Mouse (Mus musculus) liver, embryonic 14.5 days (tissue): ENCODE measurements around the gene Arrdc2. TPM values are rescaled to one million over a fixed set of nuclear protein-coding genes. Genes with fewer than 3 reads are reported as not detected.

Source experiments
- ATAC-seq: fragments of 200-750 bp; cut with Nextera tagmentation; 2 replicates; pipeline ENCODE4 v1.8.0; 2017; ENCODE audit warnings: moderate number of reproducible peaks, mild to moderate bottlenecking, moderate library complexity; ENCODE audit not compliant: insufficient read depth
- DNase-seq, 3 experiments: peaks; one replicate each; pipeline ENCODE4 v3.0.0-alpha.2; 2012 to 2013; ENCODE audit warnings: low read depth in 3 of 3, low spot score in 3 of 3
- H3K27ac ChIP-seq: fragments of 300-500 bp; sonication (generic); 2 replicates; pipeline ENCODE4 v1.5.1; 2014; ENCODE audit warnings: moderate library complexity, mild to moderate bottlenecking, control low read depth, inconsistent platforms
- H3K27me3 ChIP-seq: fragments of 300-500 bp; sonication (generic); 2 replicates; pipeline ENCODE4 v1.6.1; 2014; ENCODE audit warnings: mild to moderate bottlenecking, low read length, moderate library complexity; ENCODE audit not compliant: control insufficient read depth, insufficient read depth
- H3K36me3 ChIP-seq: fragments of 300-500 bp; sonication (generic); replicated peaks from 2 replicates; pipeline ENCODE4 v1.6.1; 2014; ENCODE audit warnings: low read depth; ENCODE audit not compliant: control insufficient read depth, insufficient read depth
- H3K4me1 ChIP-seq, 2 experiments: fragments of 200-500 bp in 1 of 2; fragments of 300-500 bp in 1 of 2; sonication (generic) in 1 of 2; replicated peaks; 2 replicates each; pipeline ENCODE4 v1.6.1; 2012 to 2014; ENCODE audit warnings: antibody characterized with exemption in 1 of 2, inconsistent platforms in 1 of 2, low read length in 1 of 2; ENCODE audit not compliant: control insufficient read depth in 2 of 2, insufficient read depth in 2 of 2
- H3K4me2 ChIP-seq: fragments of 300-500 bp; sonication (generic); 2 replicates; pipeline ENCODE4 v1.6.1; 2014; ENCODE audit warnings: low read depth, mild to moderate bottlenecking, control low read depth, moderate library complexity
- H3K4me3 ChIP-seq, 2 experiments: fragments of 200-500 bp in 1 of 2; fragments of 300-500 bp in 1 of 2; sonication (generic) in 1 of 2; 2 replicates each; pipeline ENCODE4 v1.5.1; 2012 to 2014; ENCODE audit warnings: low read depth in 2 of 2, low read length in 2 of 2, mild to moderate bottlenecking in 2 of 2, control low read depth in 1 of 2, inconsistent platforms in 1 of 2, moderate library complexity in 1 of 2; ENCODE audit not compliant: insufficient read depth in 1 of 2
- H3K9ac ChIP-seq: fragments of 300-500 bp; sonication (generic); replicated peaks from 2 replicates; pipeline ENCODE4 v1.6.1; 2014; ENCODE audit warnings: mild to moderate bottlenecking, control low read depth, moderate library complexity
- H3K9me3 ChIP-seq: fragments of 300-500 bp; sonication (generic); 2 replicates; pipeline ENCODE4 v1.6.1; 2016; ENCODE audit warnings: low read length, mixed read lengths; ENCODE audit not compliant: control insufficient read depth
- CTCF ChIP-seq: IDR thresholded peaks from 2 replicates; pipeline ENCODE4 v1.5.1; 2016; ENCODE audit warnings: antibody characterized with exemption, low read depth, control low read depth
- EP300 ChIP-seq: IDR thresholded peaks from 2 replicates; pipeline ENCODE4 v1.6.1; 2016; ENCODE audit warnings: antibody characterized with exemption, low read depth
- WGBS: fragments of 180-500 bp; shearing (Covaris S2); extraction: QIAGEN DNeasy Blood & Tissue Kit; methylation state at CpG from one replicate; pipeline ENCODE4 v1.1.7; 2014; ENCODE audit not compliant: insufficient replicate concordance; 5-methylcytosine and 5-hydroxymethylcytosine counted together
- polyA plus RNA-seq, 2 experiments: library from polyadenylated mRNA; depleted of rRNA in 1 of 2; stranded (reverse) in 1 of 2; unstranded in 1 of 2; fragments of >200 nt; fragmentation: Nextera tagmentation in 1 of 2; extraction: Ambion mirVana in 1 of 2; gene quantifications; 2 replicates each; pipeline versions ENCODE4 v1.2.1 to v1.2.3; 2012 to 2014

Gene Arrdc2
- polyA plus RNA-seq, 2 experiments, result 9.5 to 33.9 TPM

- Histone ChIP-seq H3K9ac (no peak overlapping the region), H3K4me3 (peak overlapping the region in 1 of 2 experiments; percentile 65; a peak in 2 of 4 replicates), H3K9me3 (no peaks in the 10 kb centered on the region), H3K4me2 (peak overlapping the region; percentile 87), H3K36me3 (no peaks in the 10 kb centered on the region), H3K4me1 (peaks cover 9 to 12% of the 10 kb centered on the region in 2 experiments), H3K27ac (no peak overlapping the region), H3K27me3 (peaks cover 40% of the 10 kb centered on the region)
- DNase-seq (no peak), ATAC-seq (no peak)
- 17% methylated on average over 15 of the region's 15 CpGs for WGBS
- no peak for TF ChIP-seq EP300
- TF ChIP-seq CTCF, result no peak
Observed at GRCm38 (mm10) chr8:70798281-70798680, 41.2 kb downstream of the Arrdc2 start.

- no peaks in the 10 kb centered on the region for H3K9me3 ChIP-seq
- H3K4me2 ChIP-seq, result peak overlapping the region; percentile 87
- peak overlapping the region; percentile 45; the same call in 1 of the 2 replicates for H3K9ac ChIP-seq
- peaks cover 40% of the 10 kb centered on the region for H3K27me3 ChIP-seq
- H3K4me3 ChIP-seq, result peak overlapping the region; percentile 47 to 65
- peak; percentile 83 for ATAC-seq
- peak; percentile 86 to 93 (median 86) for DNase-seq
- under 1% methylated on average over 53 of the region's 57 CpGs for WGBS
- peaks cover 11 to 14% of the 10 kb centered on the region in 2 experiments for H3K4me1 ChIP-seq
- TF ChIP-seq EP300 (no peak), CTCF (no peak)
- no peak overlapping the region; the same call in 1 of the 2 replicates for H3K27ac ChIP-seq
- no peaks in the 10 kb centered on the region for H3K36me3 ChIP-seq
Observed at GRCm38 (mm10) chr8:70797081-70798070, 42.1 kb downstream of the Arrdc2 start.

GRCm38 (mm10) chr8:70796403-70797080 is 43.0 kb downstream of the Arrdc2 start:
- DNase-seq, result no peak
- H3K27me3 ChIP-seq, result peaks cover 40% of the 10 kb centered on the region
- 0 out of 2 replicates have a peak, but pooled peaks have one; percentile 0 for ATAC-seq
- peak overlapping the region; percentile 48 to 65 for H3K4me3 ChIP-seq
- no peak overlapping the region for H3K27ac ChIP-seq
- no peaks in the 10 kb centered on the region for H3K36me3 ChIP-seq
- peak overlapping the region; percentile 56 for H3K9ac ChIP-seq
- peak overlapping the region; percentile 87 for H3K4me2 ChIP-seq
- no peak for TF ChIP-seq EP300
- TF ChIP-seq CTCF, result no peak
- peaks cover 14 to 17% of the 10 kb centered on the region in 2 experiments for H3K4me1 ChIP-seq
- WGBS, result 6% methylated on average over 54 of the region's 54 CpGs
- H3K9me3 ChIP-seq, result no peaks in the 10 kb centered on the region

GRCm38 (mm10) chr8:70795370-70795769 is 44.1 kb downstream of the Arrdc2 start:
- H3K9ac ChIP-seq, result no peak overlapping the region
- 66% methylated on average over 2 of the region's 2 CpGs for WGBS
- peaks cover 37% of the 10 kb centered on the region for H3K27me3 ChIP-seq
- ATAC-seq, result no peak
- H3K4me2 ChIP-seq, result no peak overlapping the region
- TF ChIP-seq CTCF (peak; percentile 46), EP300 (no peak)
- H3K9me3 ChIP-seq, result no peaks in the 10 kb centered on the region
- H3K4me3 ChIP-seq, result no peak overlapping the region
- no peak overlapping the region for H3K27ac ChIP-seq
- DNase-seq, result no peak
- peaks cover 26 to 28% of the 10 kb centered on the region in 2 experiments for H3K4me1 ChIP-seq
- H3K36me3 ChIP-seq, result no peaks in the 10 kb centered on the region
